Mouse (Mus musculus) spleen, adult 2 months (tissue): ENCODE results near the gene Myh7.

ENCODE experiments used
- CTCF ChIP-seq: fragments of 200-500 bp; IDR thresholded peaks from 2 replicates; pipeline ENCODE4 v1.5.1; 2011; ENCODE audit warnings: mild to moderate bottlenecking, inconsistent platforms; ENCODE audit not compliant: insufficient read depth, insufficient read length, insufficient replicate concordance; ENCODE audit errors: extremely low read depth
- POLR2A ChIP-seq: fragments of 200-500 bp; IDR thresholded peaks from 2 replicates; pipeline ENCODE4 v1.6.1; 2011; ENCODE audit warnings: low read depth, low read length, inconsistent platforms

- TF ChIP-seq CTCF: no peak
- no peak for TF ChIP-seq POLR2A
These were observed 54.3 kb downstream of the Myh7 start for GRCm38 (mm10) chr14:54940176-54940530.
